ENCODE assay signal across 9 mouse cellular contexts in genomic region chr9:68941037-68941436, GRCm38 (mm10).
A peak's percentile ranks its signal among the peaks of the same experiment; 100 is the strongest.
DNase-seq lines count a peak whose midpoint lies in the region; ATAC-seq lines count a peak whose summit lies in the region.
"Had no signal": no experiment of that assay in that cellular context is flagged by ENCODE, and none has a peak within 500 bp of the region (broad histone marks: within the 10 kb centered on the region; RNA-seq: fewer than 3 reads in every experiment).

No protein-coding gene starts in this region.

- WGBS in hindbrain, embryonic 16.5 days: 43% methylated on average over 7 of the region's 7 CpGs
- 63% methylated on average over 7 of the region's 7 CpGs for WGBS in hindbrain, embryonic 13.5 days

- H3K27me3 ChIP-seq in hindbrain, embryonic 16.5 days (replicated peaks; ENCODE audit: control insufficient read depth, insufficient read depth, low read length): no peaks in the 10 kb centered on the region
- peaks cover 13% of the 10 kb centered on the region for H3K27me3 ChIP-seq in hindbrain, embryonic 13.5 days

- DNase-seq in cerebellum, adult 9-11 months: peak; percentile 52
- DNase-seq in gastrocnemius, postnatal 14 days: peak; percentile 59
- DNase-seq in kidney, postnatal 25 days: peak; percentile 69 to 90
- peak; percentile 69 for DNase-seq in telencephalon, adult 2 months (ENCODE audit: low read depth, low spot score)
- DNase-seq in spleen, adult 18-20 months: no peak
- no peak for DNase-seq in spleen, postnatal 14 days (ENCODE audit: low spot score in 2 of 2)

- ATAC-seq in hindbrain, embryonic 16.5 days: peak; percentile 77
- no peak for ATAC-seq in hindbrain, embryonic 13.5 days (ENCODE audit: low FRiP score)

- no peaks in the 10 kb centered on the region for H3K36me3 ChIP-seq in hindbrain, embryonic 16.5 days (ENCODE audit: control insufficient read depth, insufficient read depth, low read length)
- H3K36me3 ChIP-seq in hindbrain, embryonic 13.5 days: no peaks in the 10 kb centered on the region
- H3K36me3 ChIP-seq: embryonic facial prominence, embryonic 13.5 days had no signal

- H3K9ac ChIP-seq in hindbrain, embryonic 16.5 days (ENCODE audit: low read depth, low read length): no peak overlapping the region
- H3K9ac ChIP-seq in hindbrain, embryonic 13.5 days: no peak overlapping the region
- H3K9ac ChIP-seq: embryonic facial prominence, embryonic 13.5 days had no signal

- H3K4me2 ChIP-seq in hindbrain, embryonic 16.5 days (ENCODE audit: low read length): no peak overlapping the region
- no peak overlapping the region for H3K4me2 ChIP-seq in hindbrain, embryonic 13.5 days
- H3K4me2 ChIP-seq: embryonic facial prominence, embryonic 13.5 days had no signal

- H3K4me1 ChIP-seq in hindbrain, embryonic 16.5 days (ENCODE audit: control insufficient read depth, insufficient read depth, low read depth, low read length): peaks cover 6% of the 10 kb centered on the region
- peaks cover 20% of the 10 kb centered on the region for H3K4me1 ChIP-seq in hindbrain, embryonic 13.5 days (replicated peaks)

- intact Hi-C loops in gastrocnemius, postnatal 14 days (cut with DNase I; ENCODE audit: low total_unique reads): no loop called here

- no peak overlapping the region for H3K4me3 ChIP-seq in hindbrain, embryonic 16.5 days (ENCODE audit: low read length)
- no peak overlapping the region for H3K4me3 ChIP-seq in hindbrain, embryonic 13.5 days
- H3K4me3 ChIP-seq: embryonic facial prominence, embryonic 13.5 days had no signal

- H3K27ac ChIP-seq in hindbrain, embryonic 16.5 days (ENCODE audit: low read depth, low read length): no peak overlapping the region; the same call in 1 of the 2 replicates
- no peak overlapping the region for H3K27ac ChIP-seq in hindbrain, embryonic 13.5 days

- H3K9me3 ChIP-seq in hindbrain, embryonic 16.5 days (ENCODE audit: control insufficient read depth, low read length): no peaks in the 10 kb centered on the region
- H3K9me3 ChIP-seq in hindbrain, embryonic 13.5 days: no peaks in the 10 kb centered on the region
- H3K9me3 ChIP-seq: embryonic facial prominence, embryonic 13.5 days had no signal

Comparison
In these comparisons a context has a peak if more than half of its experiments do, and no peak if none do; other contexts are left out.
1. DNase-seq: peak in cerebellum, adult 9-11 months (single experiment), gastrocnemius, postnatal 14 days (single experiment), kidney, postnatal 25 days (2 of 2) and telencephalon, adult 2 months (single experiment); none in spleen, adult 18-20 months (0 of 2) and spleen, postnatal 14 days (0 of 2).